Mouse (Mus musculus) thymus, adult 2 months (tissue): ENCODE measurements around the gene Phxr2.
"Not testable (repeated sequence)": the region's sequence is repeated elsewhere in the genome, so short reads cannot be mapped to it uniquely, and the experiment has no call there.

ENCODE experiments used
- CTCF ChIP-seq: fragments of 200-500 bp; IDR thresholded peaks from 2 replicates; pipeline ENCODE4 v1.5.1; 2012; ENCODE audit warnings: mild to moderate bottlenecking, control low read depth, low read length, moderate library complexity, borderline replicate concordance; ENCODE audit not compliant: control insufficient read depth, poor library complexity, insufficient read depth; ENCODE audit errors: extremely low read depth
- POLR2A ChIP-seq: fragments of 200-500 bp; IDR thresholded peaks from 2 replicates; pipeline ENCODE4 v1.6.1; 2012; ENCODE audit warnings: mild to moderate bottlenecking, low read length, control low read depth, moderate library complexity; ENCODE audit not compliant: control insufficient read depth, poor library complexity, insufficient read depth; ENCODE audit errors: extremely low read depth

- TF ChIP-seq POLR2A, CTCF: not testable (repeated sequence)
These were observed 31.6 kb upstream of the Phxr2 start for GRCm38 (mm10) chr10:99157697-99158096.
